Mouse (Mus musculus) heart, postnatal 0 days (tissue): ENCODE measurements around the gene Cuta. TPM values are rescaled to one million over a fixed set of nuclear protein-coding genes. Genes with fewer than 3 reads are reported as not detected.
"Not testable (repeated sequence)": the region's sequence is repeated elsewhere in the genome, so short reads cannot be mapped to it uniquely, and the experiment has no call there.

ENCODE experiments used
- ATAC-seq: fragments of 200-750 bp; cut with Nextera tagmentation; 2 replicates; pipeline ENCODE4 v1.8.0; 2017; ENCODE audit warnings: low read depth, moderate number of reproducible peaks, moderate library complexity; ENCODE audit not compliant: insufficient read depth
- DNase-seq: peaks from one replicate; pipeline ENCODE4 v3.0.0-alpha.2; 2016; ENCODE audit warnings: low spot score
- H3K27ac ChIP-seq: fragments of 300-500 bp; sonication (generic); 2 replicates; pipeline ENCODE4 v1.5.1; 2014; ENCODE audit warnings: low read depth, mild to moderate bottlenecking
- H3K27me3 ChIP-seq: fragments of 300-500 bp; sonication (generic); 2 replicates; pipeline ENCODE4 v1.6.1; 2014; ENCODE audit warnings: low read length, mixed read lengths; ENCODE audit not compliant: control insufficient read depth, insufficient read depth
- H3K36me3 ChIP-seq: fragments of 300-500 bp; sonication (generic); replicated peaks from 2 replicates; pipeline ENCODE4 v1.6.1; 2014; ENCODE audit warnings: low read length, mixed read lengths; ENCODE audit not compliant: control insufficient read depth, insufficient read depth
- H3K4me1 ChIP-seq: fragments of 300-500 bp; sonication (generic); 2 replicates; pipeline ENCODE4 v1.6.1; 2014; ENCODE audit warnings: antibody characterized with exemption; ENCODE audit not compliant: control insufficient read depth, insufficient read depth
- H3K4me2 ChIP-seq: fragments of 300-500 bp; sonication (generic); 2 replicates; pipeline ENCODE4 v1.6.1; 2014; ENCODE audit warnings: low read depth, mild to moderate bottlenecking, low read length, moderate library complexity
- H3K4me3 ChIP-seq: fragments of 300-500 bp; sonication (generic); 2 replicates; pipeline ENCODE4 v1.5.1; 2014; ENCODE audit warnings: low read depth, low read length
- H3K9ac ChIP-seq: fragments of 300-500 bp; sonication (generic); replicated peaks from 2 replicates; pipeline ENCODE4 v1.6.1; 2014; ENCODE audit warnings: low read depth, low read length, mixed read lengths
- H3K9me3 ChIP-seq: fragments of 300-500 bp; sonication (generic); replicated peaks from 2 replicates; pipeline ENCODE4 v1.6.1; 2016; ENCODE audit warnings: low read length; ENCODE audit not compliant: control insufficient read depth
- CTCF ChIP-seq: IDR thresholded peaks from 2 replicates; pipeline ENCODE4 v1.5.1; 2016; ENCODE audit warnings: antibody characterized with exemption, control low read depth, low read depth
- EP300 ChIP-seq: IDR thresholded peaks from 2 replicates; pipeline ENCODE4 v1.6.1; 2016; ENCODE audit warnings: antibody characterized with exemption, low read depth
- WGBS: fragments of 180-500 bp; shearing (Covaris S2); extraction: QIAGEN DNeasy Blood & Tissue Kit; methylation state at CpG from one replicate; pipeline ENCODE4 v1.1.7; 2014; 5-methylcytosine and 5-hydroxymethylcytosine counted together
- polyA plus RNA-seq: library from polyadenylated mRNA; unstranded; fragments of >200 nt; fragmentation: Nextera tagmentation; extraction: Ambion mirVana; gene quantifications from 2 replicates; pipeline ENCODE4 v1.2.1, GENCODE M21; 2015
- total RNA-seq: library from RNA; depleted of rRNA; stranded (reverse); fragments of >200 nt; gene quantifications from 2 replicates; pipeline ENCODE4 v1.2.3, GENCODE M21; 2014; ENCODE audit warnings: low replicate concordance

Cuta gene
- total and polyA plus RNA-seq, 2 experiments from 2014 or later: 80.2 to 180 TPM

DNA sequence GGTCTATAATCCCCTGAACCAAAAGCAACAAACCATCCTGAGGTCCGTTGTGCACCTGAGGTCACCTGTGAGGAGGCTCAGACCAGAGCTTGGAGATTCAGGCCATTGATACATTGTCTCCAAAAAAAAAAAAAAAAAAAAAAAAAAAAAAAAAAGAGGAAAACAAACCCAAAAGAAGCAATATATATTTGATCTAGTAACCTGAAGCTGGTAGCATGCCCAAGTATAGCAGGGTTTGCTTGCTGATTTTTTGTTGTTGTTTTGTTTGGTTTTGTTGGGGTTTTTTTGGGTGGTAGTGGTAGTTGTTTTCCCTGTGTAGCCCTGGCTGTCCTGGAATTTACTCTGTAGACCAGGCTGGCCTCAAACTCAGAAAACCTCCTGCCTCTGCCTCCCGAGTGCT is 21.0 kb downstream of the Cuta start:
- Histone ChIP-seq H3K36me3 (peaks cover 6% of the 10 kb centered on the region; the same call in 1 of the 2 replicates), H3K27ac (no peak overlapping the region), H3K9ac (no peak overlapping the region), H3K9me3 (no peaks in the 10 kb centered on the region), H3K4me3 (peak overlapping the region; percentile 16; the same call in 1 of the 2 replicates), H3K27me3 (no peaks in the 10 kb centered on the region), H3K4me2 (peak overlapping the region; percentile 78; the same call in 1 of the 2 replicates), H3K4me1 (no peaks in the 10 kb centered on the region)
- 79% methylated on average over 2 of the region's 2 CpGs for WGBS
- TF ChIP-seq EP300 (no peak), CTCF (no peak)
- DNase-seq (no peak), ATAC-seq (no peak)

DNA sequence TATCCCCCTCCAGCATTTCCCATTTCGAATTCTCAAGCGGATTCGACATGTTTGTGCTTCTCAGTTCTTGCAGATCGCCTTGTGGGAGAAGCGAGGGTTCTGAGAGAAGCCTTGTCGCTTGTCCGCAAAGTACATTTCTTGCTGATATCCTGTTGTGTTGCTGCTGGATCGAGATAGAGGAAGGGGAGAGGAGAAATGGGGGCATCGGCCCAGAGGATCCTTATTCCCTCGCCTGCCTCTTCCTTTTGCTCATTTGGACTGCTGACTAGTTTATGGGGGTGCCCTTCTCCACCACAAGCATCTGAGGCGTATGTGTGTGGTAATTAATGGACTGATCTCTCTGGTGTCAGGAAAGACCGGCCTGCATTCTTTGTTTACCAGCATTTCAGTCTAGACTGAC is 21.8 kb downstream of the Cuta start:
- H3K4me3 ChIP-seq: peak overlapping the region; percentile 80
- H3K36me3 ChIP-seq, ATAC-seq, H3K4me1 ChIP-seq, DNase-seq, H3K9me3 ChIP-seq, H3K27me3 ChIP-seq: not testable (repeated sequence)
- WGBS: under 1% methylated on average over 12 of the region's 12 CpGs
- H3K4me2 ChIP-seq: peak overlapping the region; percentile 78
- peak overlapping the region; percentile 69 for H3K9ac ChIP-seq
- H3K27ac ChIP-seq: peak overlapping the region; percentile 64; the same call in 1 of the 2 replicates

DNA sequence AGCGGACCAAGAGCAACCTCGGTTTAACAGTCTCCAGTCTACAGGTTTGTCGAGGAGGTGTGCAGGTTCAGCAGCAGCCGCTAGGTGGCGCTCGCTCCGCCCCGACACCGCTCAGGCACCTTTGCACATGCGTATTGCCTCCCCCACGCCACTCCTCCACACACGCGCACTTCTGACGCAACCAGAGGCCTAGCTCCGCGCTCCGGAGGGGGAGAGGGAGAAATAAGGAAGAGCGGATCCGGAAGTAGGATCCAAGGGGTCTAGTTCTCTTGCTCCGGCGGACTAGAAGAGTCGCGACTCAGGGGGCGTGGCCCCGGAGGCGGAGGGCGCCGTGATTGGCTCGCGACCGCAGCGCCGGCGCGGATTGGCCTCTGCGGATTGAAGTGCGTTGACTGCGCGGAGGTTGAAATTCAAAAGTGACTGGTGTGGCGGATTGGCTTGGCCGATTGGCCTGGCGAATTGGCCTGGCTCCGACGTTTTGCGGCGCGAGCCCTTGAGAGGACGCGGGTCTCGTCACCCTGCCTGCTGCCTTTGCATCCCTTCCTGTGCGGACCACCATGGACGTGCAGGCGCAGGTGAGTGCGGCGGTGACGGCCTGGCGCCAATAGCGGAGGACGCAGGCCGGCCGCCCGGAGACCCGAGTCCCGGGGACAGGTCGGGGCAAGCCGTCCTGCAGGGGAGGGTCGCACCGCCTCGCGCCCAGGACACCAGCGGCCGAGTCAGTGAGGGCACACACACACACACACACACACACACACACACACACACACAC is 22.5 kb downstream of the Cuta start, which contains the start of gene Kifc5b:
Kifc5b (plus strand) TSS at position 381 of the 772 bp plus-strand sequence.
- peak within 1 kb of the TSS; percentile 80 for H3K4me3 ChIP-seq
- H3K36me3 ChIP-seq: peaks cover 6% of the 10 kb centered on the region; the same call in 1 of the 2 replicates
- WGBS: under 1% methylated on average over 69 of the region's 72 CpGs
- H3K4me2 ChIP-seq: peak within 1 kb of the TSS; percentile 78
- H3K9me3 ChIP-seq: no peaks in the 10 kb centered on the region
- H3K4me1 ChIP-seq: no peaks in the 10 kb centered on the region
- H3K27me3 ChIP-seq: no peaks in the 10 kb centered on the region
- ATAC-seq: peak; percentile 99
- peak within 1 kb of the TSS; percentile 64; the same call in 1 of the 2 replicates for H3K27ac ChIP-seq
- peak; percentile 100 for TF ChIP-seq CTCF
- TF ChIP-seq EP300: no peak
- peak; percentile 98 for DNase-seq
- peak within 1 kb of the TSS; percentile 69 for H3K9ac ChIP-seq

DNA sequence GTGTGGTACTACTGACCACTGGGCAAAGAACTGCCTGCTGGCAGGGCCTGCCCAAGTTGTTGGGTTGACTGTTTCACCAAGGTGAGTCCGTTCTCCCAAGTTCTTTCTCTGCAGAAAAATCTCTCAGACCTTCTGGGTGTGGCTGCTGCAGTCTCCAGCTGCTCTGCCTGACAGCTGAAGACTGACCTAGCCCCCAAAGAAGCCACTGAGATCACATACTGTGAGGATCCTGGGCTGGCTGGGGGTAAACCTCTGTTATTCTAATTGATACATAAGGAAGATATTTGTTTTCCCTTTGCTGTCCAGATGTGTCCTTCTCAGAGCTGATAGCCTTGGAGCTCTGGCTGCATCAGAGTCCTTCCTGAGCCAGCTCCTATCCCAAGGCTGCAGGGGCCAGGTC is 24.1 kb downstream of the Cuta start:
- Histone ChIP-seq H3K9me3 (no peaks in the 10 kb centered on the region), H3K27ac (no peak overlapping the region), H3K4me1 (no peaks in the 10 kb centered on the region), H3K4me2 (no peak overlapping the region), H3K27me3 (no peaks in the 10 kb centered on the region), H3K36me3 (no peaks in the 10 kb centered on the region), H3K4me3 (no peak overlapping the region), H3K9ac (no peak overlapping the region)
- 73% methylated on average over 1 of the region's 1 CpGs for WGBS
- DNase-seq (no peak), ATAC-seq (no peak)
- TF ChIP-seq EP300 (no peak), CTCF (no peak)

DNA sequence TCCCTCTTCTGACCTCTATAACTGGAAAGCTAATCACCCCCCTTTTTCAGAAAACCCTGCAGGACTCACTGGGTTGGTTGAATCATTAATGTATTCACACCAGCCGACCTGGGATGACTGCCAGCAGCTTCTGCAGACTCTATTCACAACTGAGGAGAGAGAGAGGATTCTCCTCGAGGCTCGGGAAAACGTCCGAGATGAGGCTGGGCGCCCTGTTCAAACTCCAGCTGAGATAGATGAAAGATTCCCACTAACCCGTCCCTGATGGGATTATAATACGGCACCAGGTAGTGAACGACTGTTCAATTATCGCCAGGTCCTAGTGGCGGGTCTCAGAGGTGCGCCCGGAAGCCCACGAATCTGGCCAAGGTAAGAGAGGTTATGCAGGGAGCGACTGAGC is 31.9 kb downstream of the Cuta start:
- not testable (repeated sequence) for H3K9me3 ChIP-seq, ATAC-seq, H3K27ac ChIP-seq, H3K9ac ChIP-seq, H3K4me1 ChIP-seq, H3K4me2 ChIP-seq, H3K36me3 ChIP-seq, H3K4me3 ChIP-seq, H3K27me3 ChIP-seq, DNase-seq
- 85% methylated on average over 14 of the region's 15 CpGs for WGBS

DNA sequence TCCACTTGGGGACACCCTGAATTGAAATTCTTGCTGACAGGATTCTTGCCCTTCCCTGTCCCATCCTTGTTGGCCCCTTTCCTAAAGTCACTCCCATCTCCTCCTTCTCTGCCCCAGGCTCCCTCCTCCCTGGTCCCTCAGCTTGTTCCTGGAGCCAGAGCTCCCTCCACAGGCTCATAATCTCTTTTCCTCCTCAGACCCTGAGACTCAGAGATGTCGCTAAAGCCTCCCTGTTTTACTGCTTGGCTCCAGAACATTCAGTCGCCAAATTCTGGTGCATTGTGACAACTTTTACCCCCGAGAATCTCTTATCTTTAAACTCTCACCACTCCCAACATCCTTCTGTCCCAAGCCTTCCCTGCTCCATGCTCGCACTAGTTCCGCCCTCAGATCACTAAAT is 35.0 kb downstream of the Cuta start:
- Histone ChIP-seq H3K36me3 (no peaks in the 10 kb centered on the region), H3K4me1 (no peaks in the 10 kb centered on the region), H3K27ac (no peak overlapping the region), H3K9me3 (no peaks in the 10 kb centered on the region), H3K4me3 (no peak overlapping the region), H3K27me3 (no peaks in the 10 kb centered on the region), H3K4me2 (no peak overlapping the region), H3K9ac (no peak overlapping the region)
- ATAC-seq (peak; percentile 30; the same call in 1 of the 2 replicates), DNase-seq (no peak)
- peak; percentile 19; the same call in 1 of the 2 replicates for TF ChIP-seq CTCF
- TF ChIP-seq EP300: no peak
- WGBS: 42% methylated on average over 5 of the region's 5 CpGs
